Mouse (Mus musculus) adrenal gland, postnatal 25 days (tissue): ENCODE data around the gene Depdc1b. TPM values are rescaled to one million over a fixed set of nuclear protein-coding genes. Genes with fewer than 3 reads are reported as not detected.

Source experiments
- DNase-seq: peaks from one replicate; pipeline ENCODE4 v3.0.0; 2021; ENCODE audit warnings: mixed read lengths
- total RNA-seq: library from RNA; stranded (reverse); gene quantifications from 2 replicates; pipeline ENCODE4 v1.2.3, GENCODE M21; 2021

Gene Depdc1b
- total RNA-seq, 1 experiment from 2014 or later: 2.2 TPM

GRCm38 (mm10) chr13:108439012-108439411, 122.9 kb downstream of the Depdc1b start:
- DNase-seq: no peak

DNA sequence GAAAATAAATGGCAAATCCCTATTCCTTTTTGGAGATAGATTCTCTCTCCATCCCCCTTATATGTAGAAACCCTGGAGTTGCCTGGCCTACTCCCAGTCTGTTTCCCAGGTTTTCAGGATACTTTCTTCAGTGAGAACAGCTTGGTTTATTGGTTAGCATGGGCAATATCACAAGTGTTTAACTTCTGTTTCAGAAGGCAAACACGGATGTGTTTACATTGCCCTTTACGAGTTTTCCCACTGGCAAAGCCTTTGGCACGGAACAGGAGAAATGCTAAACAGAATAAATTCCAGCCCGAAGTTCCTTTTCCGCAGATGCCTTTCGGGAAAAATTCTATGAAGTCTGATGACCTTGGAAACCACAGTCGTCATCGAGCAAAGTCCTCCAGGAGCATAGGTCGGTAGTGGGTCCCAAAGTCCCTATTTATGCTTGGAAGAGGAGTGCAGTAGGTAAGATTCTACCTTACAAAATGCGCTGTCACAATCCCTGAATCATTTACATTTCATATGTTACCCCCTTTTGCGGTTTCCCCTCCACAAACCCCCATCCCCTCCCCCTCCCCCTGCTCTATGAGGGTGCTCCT, 132.3 kb downstream of the Depdc1b start:
- DNase-seq: no peak

GRCm38 (mm10) chr13:108449116-108450097, 133.3 kb downstream of the Depdc1b start, which contains the start of gene Pde4d:
TSS of gene Pde4d (plus strand) at chr13:108449948.
- DNase-seq: no peak

DNA sequence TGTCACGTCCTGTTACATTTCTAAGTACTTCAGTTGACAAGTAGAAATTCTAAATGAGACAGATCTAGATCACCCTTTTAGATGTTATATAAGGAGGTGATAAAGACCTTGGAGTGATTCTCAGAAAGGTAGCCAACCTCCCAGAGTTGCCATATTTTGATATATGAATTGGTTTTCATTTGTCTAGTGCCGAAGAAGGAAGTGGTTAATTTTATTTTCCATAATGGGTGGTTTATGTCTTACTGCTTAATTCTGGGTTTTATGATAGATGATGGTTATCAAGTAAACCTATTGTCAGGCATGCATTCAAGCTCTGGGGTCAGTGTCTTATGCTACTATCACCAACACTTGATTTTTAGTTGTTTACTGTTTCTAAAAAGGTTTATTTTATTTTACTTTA, 135.0 kb downstream of the Depdc1b start:
- DNase-seq: no peak

- no peak for DNase-seq
Measured at GRCm38 (mm10) chr13:108453064-108453919, 137.2 kb downstream of the Depdc1b start.

Other genes starting within 250 kb of the Depdc1b start
- gene Ndufaf2, start 157.7 kb upstream of the Depdc1b start, total RNA-seq: 31.7 and 46.4 TPM in 2 replicates
- gene Ercc8, start 157.6 kb upstream of the Depdc1b start, total RNA-seq: 9.1 and 13.2 TPM in 2 replicates
- 2.6 TPM in 2 replicates for gene Elovl7, start 101.9 kb upstream of the Depdc1b start, total RNA-seq
- 18.9 and 34.5 TPM in 2 replicates for gene Pde4d, start 133.6 kb downstream of the Depdc1b start, total RNA-seq